Mouse (Mus musculus) forebrain, embryonic 10.5 days (tissue): Measurements from ENCODE around the gene Hspa5. TPM values are rescaled to one million over a fixed set of nuclear protein-coding genes. Genes with fewer than 3 reads are reported as not detected.

Source experiments
- DNase-seq: peaks from one replicate; pipeline ENCODE4 v3.0.0-alpha.2; 2017; ENCODE audit warnings: low spot score; ENCODE audit errors: extremely low spot score
- H3K27ac ChIP-seq: fragments of 300-500 bp; sonication (generic); 2 replicates; pipeline ENCODE4 v1.5.1; 2016; ENCODE audit warnings: mild to moderate bottlenecking
- H3K27me3 ChIP-seq: fragments of 300-500 bp; sonication (generic); 2 replicates; pipeline ENCODE4 v1.6.1; 2016; ENCODE audit warnings: mild to moderate bottlenecking; ENCODE audit not compliant: poor library complexity, severe bottlenecking
- H3K36me3 ChIP-seq: fragments of 300-500 bp; sonication (generic); replicated peaks from 2 replicates; pipeline ENCODE4 v1.6.1; 2016; ENCODE audit warnings: mild to moderate bottlenecking, moderate library complexity
- H3K4me1 ChIP-seq: fragments of 300-500 bp; sonication (generic); 2 replicates; pipeline ENCODE4 v1.6.1; 2016
- H3K4me3 ChIP-seq: fragments of 300-500 bp; sonication (generic); 2 replicates; pipeline ENCODE4 v1.5.1; 2016; ENCODE audit warnings: mild to moderate bottlenecking, moderate library complexity
- H3K9me3 ChIP-seq: fragments of 300-500 bp; sonication (generic); 2 replicates; pipeline ENCODE4 v1.6.1; 2016; ENCODE audit warnings: mild to moderate bottlenecking, moderate library complexity
- WGBS: fragments of 180-500 bp; shearing (Covaris S2); methylation state at CpG from one replicate; pipeline ENCODE4 v1.1.7; 2016; 5-methylcytosine and 5-hydroxymethylcytosine counted together
- polyA plus RNA-seq: library from polyadenylated mRNA; unstranded; fragments of >200 nt; fragmentation: Nextera tagmentation; extraction: Ambion mirVana; gene quantifications from 2 replicates; pipeline ENCODE4 v1.2.1, GENCODE M21; 2016

Gene Hspa5
- polyA plus RNA-seq, result 821 and 974 TPM in 2 replicates

GRCm38 (mm10) chr2:34771368-34772226 is at the start of gene Hspa5:
TSS of gene Hspa5 (plus strand) at chr2:34771970.
- H3K4me3 ChIP-seq, result peak within 1 kb of the TSS; percentile 75
- H3K27me3 ChIP-seq, result no peaks in the 10 kb centered on the region
- DNase-seq, result peak; percentile 100
- H3K9me3 ChIP-seq, result no peaks in the 10 kb centered on the region
- under 1% methylated on average over 60 of the region's 60 CpGs for WGBS
- H3K27ac ChIP-seq, result peak within 1 kb of the TSS; percentile 95
- H3K36me3 ChIP-seq, result peaks cover 53% of the 10 kb centered on the region
- peaks cover 46% of the 10 kb centered on the region for H3K4me1 ChIP-seq

- Histone ChIP-seq H3K9me3 (no peaks in the 10 kb centered on the region), H3K36me3 (peaks cover 90% of the 10 kb centered on the region), H3K27me3 (no peaks in the 10 kb centered on the region), H3K4me1 (no peaks in the 10 kb centered on the region), H3K4me3 (no peak overlapping the region), H3K27ac (no peak overlapping the region)
- WGBS, result 95% methylated on average over 5 of the region's 5 CpGs
- DNase-seq, result no peak
Measured at GRCm38 (mm10) chr2:34725269-34725668, 46.5 kb upstream of the Hspa5 start.

GRCm38 (mm10) chr2:34727045-34727728 is 44.6 kb upstream of the Hspa5 start:
- WGBS, result 95% methylated on average over 8 of the region's 8 CpGs
- Histone ChIP-seq H3K36me3 (peaks cover 74% of the 10 kb centered on the region), H3K27ac (no peak overlapping the region), H3K4me1 (no peaks in the 10 kb centered on the region), H3K4me3 (no peak overlapping the region), H3K27me3 (no peaks in the 10 kb centered on the region), H3K9me3 (no peaks in the 10 kb centered on the region)
- no peak for DNase-seq

- H3K36me3 ChIP-seq, result peaks cover 7% of the 10 kb centered on the region
- H3K27ac ChIP-seq, result no peak overlapping the region
- DNase-seq, result no peak
- no peaks in the 10 kb centered on the region for H3K27me3 ChIP-seq
- no peaks in the 10 kb centered on the region for H3K9me3 ChIP-seq
- H3K4me1 ChIP-seq, result no peaks in the 10 kb centered on the region
- H3K4me3 ChIP-seq, result no peak overlapping the region
- WGBS, result 93% methylated on average over 1 of the region's 1 CpGs
Measured at GRCm38 (mm10) chr2:34736626-34737025, 35.1 kb upstream of the Hspa5 start.

GRCm38 (mm10) chr2:34737911-34738310 is 33.9 kb upstream of the Hspa5 start:
- WGBS, result 76% methylated on average over 1 of the region's 1 CpGs
- no peaks in the 10 kb centered on the region for H3K9me3 ChIP-seq
- no peak for DNase-seq

GRCm38 (mm10) chr2:34739684-34740391 is 31.9 kb upstream of the Hspa5 start:
- H3K4me1 ChIP-seq, result no peaks in the 10 kb centered on the region
- peaks cover 25% of the 10 kb centered on the region for H3K36me3 ChIP-seq
- H3K9me3 ChIP-seq, result no peaks in the 10 kb centered on the region
- H3K4me3 ChIP-seq, result no peak overlapping the region
- WGBS, result 82% methylated on average over 1 of the region's 1 CpGs
- no peak for DNase-seq
- no peak overlapping the region for H3K27ac ChIP-seq
- H3K27me3 ChIP-seq, result no peaks in the 10 kb centered on the region

More at GRCm38 (mm10) chr2:34737911-34738310, 33.9 kb upstream of the Hspa5 start:
- no peak overlapping the region for H3K27ac ChIP-seq
- no peaks in the 10 kb centered on the region for H3K4me1 ChIP-seq
- H3K27me3 ChIP-seq, result no peaks in the 10 kb centered on the region
- H3K4me3 ChIP-seq, result no peak overlapping the region
- H3K36me3 ChIP-seq, result peaks cover 19% of the 10 kb centered on the region

GRCm38 (mm10) chr2:34741390-34742159 is 30.2 kb upstream of the Hspa5 start:
- peaks cover 35% of the 10 kb centered on the region for H3K36me3 ChIP-seq
- no peak overlapping the region for H3K27ac ChIP-seq
- 95% methylated on average over 12 of the region's 12 CpGs for WGBS
- no peaks in the 10 kb centered on the region for H3K27me3 ChIP-seq
- no peak for DNase-seq
- H3K4me1 ChIP-seq, result no peaks in the 10 kb centered on the region
- H3K9me3 ChIP-seq, result no peaks in the 10 kb centered on the region
- no peak overlapping the region for H3K4me3 ChIP-seq

GRCm38 (mm10) chr2:34742675-34743074 is 29.1 kb upstream of the Hspa5 start:
- Histone ChIP-seq H3K4me3 (no peak overlapping the region), H3K36me3 (peaks cover 41% of the 10 kb centered on the region), H3K27me3 (no peaks in the 10 kb centered on the region), H3K27ac (no peak overlapping the region), H3K4me1 (no peaks in the 10 kb centered on the region), H3K9me3 (no peaks in the 10 kb centered on the region)
- 94% methylated on average over 8 of the region's 8 CpGs for WGBS
- no peak for DNase-seq

- H3K9me3 ChIP-seq, result no peaks in the 10 kb centered on the region
- peaks cover 48% of the 10 kb centered on the region for H3K36me3 ChIP-seq
- no peak for DNase-seq
- 97% methylated on average over 8 of the region's 8 CpGs for WGBS
- H3K4me1 ChIP-seq, result no peaks in the 10 kb centered on the region
- no peaks in the 10 kb centered on the region for H3K27me3 ChIP-seq
- H3K4me3 ChIP-seq, result no peak overlapping the region
- H3K27ac ChIP-seq, result no peak overlapping the region
Measured at GRCm38 (mm10) chr2:34744476-34744875, 27.3 kb upstream of the Hspa5 start.

- Histone ChIP-seq H3K4me1 (no peaks in the 10 kb centered on the region), H3K27ac (no peak overlapping the region)
- WGBS, result 92% methylated on average over 2 of the region's 2 CpGs
Measured at GRCm38 (mm10) chr2:34745673-34746072, 26.1 kb upstream of the Hspa5 start.

GRCm38 (mm10) chr2:34748479-34748878 is 23.3 kb upstream of the Hspa5 start:
- H3K27ac ChIP-seq, result no peak overlapping the region
- peaks cover 36% of the 10 kb centered on the region for H3K36me3 ChIP-seq
- H3K9me3 ChIP-seq, result no peaks in the 10 kb centered on the region
- no peak for DNase-seq
- no peaks in the 10 kb centered on the region for H3K27me3 ChIP-seq
- H3K4me3 ChIP-seq, result no peak overlapping the region
- WGBS, result 93% methylated on average over 4 of the region's 4 CpGs
- peaks cover 16% of the 10 kb centered on the region for H3K4me1 ChIP-seq

More at GRCm38 (mm10) chr2:34745673-34746072, 26.1 kb upstream of the Hspa5 start:
- Histone ChIP-seq H3K27me3 (no peaks in the 10 kb centered on the region), H3K9me3 (no peaks in the 10 kb centered on the region), H3K36me3 (peaks cover 51% of the 10 kb centered on the region), H3K4me3 (no peak overlapping the region)
- no peak for DNase-seq

GRCm38 (mm10) chr2:34750245-34750644 is 21.5 kb upstream of the Hspa5 start:
- Histone ChIP-seq H3K9me3 (no peaks in the 10 kb centered on the region), H3K4me1 (peaks cover 22% of the 10 kb centered on the region), H3K36me3 (peaks cover 25% of the 10 kb centered on the region), H3K27ac (no peak overlapping the region), H3K4me3 (no peak overlapping the region), H3K27me3 (no peaks in the 10 kb centered on the region)
- WGBS, result 81% methylated on average over 2 of the region's 2 CpGs
- DNase-seq, result no peak
